8 mouse cellular contexts compared by ENCODE assay signal in the genomic region with DNA sequence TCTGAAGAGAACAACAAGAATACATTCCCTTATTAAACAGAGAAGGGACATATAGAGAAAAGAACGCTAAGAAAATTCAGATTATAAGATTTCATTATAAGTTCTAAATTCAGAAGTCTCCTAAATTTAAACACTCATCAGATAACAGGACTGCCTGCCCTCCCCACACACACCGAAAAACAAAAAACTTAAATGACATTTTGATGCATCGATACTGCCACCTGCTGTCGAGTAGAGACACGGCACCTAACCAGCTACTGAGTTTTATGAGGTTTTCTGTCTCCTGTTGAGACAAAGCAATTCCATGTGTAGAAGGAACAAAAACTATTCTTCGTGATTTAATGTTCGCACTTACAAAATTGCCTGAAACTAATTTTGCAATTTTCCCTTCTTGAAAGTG. TPM values are rescaled to one million over a fixed set of nuclear protein-coding genes. Genes with fewer than 3 reads are reported as not detected.
DNase-seq lines count a peak whose midpoint lies in the region; ATAC-seq and TF ChIP-seq lines count a peak whose summit lies in the region.

No protein-coding gene starts in this region.

- intact Hi-C loops in heart, postnatal 36 days (cut with DNase I), result loop anchor here (2.0 to 5.0 kb wide), 3 partner anchors 114 to 519 kb away; no protein-coding TSS in a partner anchor

- H3K9ac ChIP-seq in forebrain, embryonic 16.5 days (replicated peaks; ENCODE audit: low read depth, low read length), result no peak overlapping the region
- no peak overlapping the region for H3K9ac ChIP-seq in liver, postnatal 0 days (replicated peaks)
- no peak overlapping the region for H3K9ac ChIP-seq in neural tube, embryonic 15.5 days (replicated peaks)

- no peaks in the 10 kb centered on the region for H3K27me3 ChIP-seq in G1E (ENCODE audit: insufficient read depth, low read length)
- H3K27me3 ChIP-seq in cerebellum, adult 2 months (ENCODE audit: control insufficient read depth, insufficient read depth, low read length), result no peaks in the 10 kb centered on the region
- H3K27me3 ChIP-seq in forebrain, embryonic 16.5 days (replicated peaks; ENCODE audit: control insufficient read depth, insufficient read depth, low read length), result no peaks in the 10 kb centered on the region
- no peaks in the 10 kb centered on the region for H3K27me3 ChIP-seq in liver, postnatal 0 days (ENCODE audit: insufficient read depth, low read length)
- H3K27me3 ChIP-seq in neural tube, embryonic 15.5 days (replicated peaks), result no peaks in the 10 kb centered on the region

- no peak for DNase-seq in G1E (ENCODE audit: low spot score)
- peak; percentile 47 to 57 for DNase-seq in cerebellum, adult 2 months
- peak; percentile 53 to 64 for DNase-seq in heart, postnatal 36 days
- peak; percentile 56 for DNase-seq in layer of hippocampus, adult 11-12 months (ENCODE audit: low spot score)
- peak; percentile 69 for DNase-seq in liver, postnatal 0 days
- peak; percentile 59 for DNase-seq in thymus, postnatal 4 days

- 1% methylated on average over 7 of the region's 7 CpGs for WGBS in cerebellum, adult 2 months
- under 1% methylated on average over 7 of the region's 7 CpGs for WGBS in forebrain, embryonic 16.5 days
- WGBS in liver, postnatal 0 days (ENCODE audit: insufficient replicate concordance), result 1% methylated on average over 7 of the region's 7 CpGs
- 2% methylated on average over 7 of the region's 7 CpGs for WGBS in neural tube, embryonic 15.5 days

- no peaks in the 10 kb centered on the region for H3K9me3 ChIP-seq in G1E (replicated peaks)
- no peaks in the 10 kb centered on the region for H3K9me3 ChIP-seq in forebrain, embryonic 16.5 days (ENCODE audit: control insufficient read depth, low read length)
- no peaks in the 10 kb centered on the region for H3K9me3 ChIP-seq in liver, postnatal 0 days (ENCODE audit: low read length)
- no peaks in the 10 kb centered on the region for H3K9me3 ChIP-seq in neural tube, embryonic 15.5 days (replicated peaks)

- H3K27ac ChIP-seq in cerebellum, adult 2 months (ENCODE audit: insufficient read depth, low read length), result no peak overlapping the region
- H3K27ac ChIP-seq in forebrain, embryonic 16.5 days (ENCODE audit: low read length), result no peak overlapping the region
- peak overlapping the region; percentile 66; the same call in 1 of the 2 replicates for H3K27ac ChIP-seq in liver, postnatal 0 days (ENCODE audit: low read depth)
- no peak overlapping the region for H3K27ac ChIP-seq in neural tube, embryonic 15.5 days (replicated peaks)

- no peak overlapping the region; the same call in 1 of the 2 replicates for H3K4me3 ChIP-seq in G1E (ENCODE audit: low read depth, low read length)
- no peak overlapping the region for H3K4me3 ChIP-seq in cerebellum, adult 2 months (replicated peaks; ENCODE audit: insufficient read depth, low read depth, low read length)
- H3K4me3 ChIP-seq in forebrain, embryonic 16.5 days (replicated peaks; ENCODE audit: low read length), result no peak overlapping the region
- peak overlapping the region; percentile 52 for H3K4me3 ChIP-seq in liver, postnatal 0 days (ENCODE audit: low read depth, low read length)
- peak overlapping the region; percentile 31; the same call in 1 of the 2 replicates for H3K4me3 ChIP-seq in neural tube, embryonic 15.5 days (replicated peaks)

- H3K4me1 ChIP-seq in G1E (ENCODE audit: insufficient read depth, low read depth, low read length), result peaks cover 33% of the 10 kb centered on the region
- no peaks in the 10 kb centered on the region for H3K4me1 ChIP-seq in cerebellum, adult 2 months (ENCODE audit: control insufficient read depth, insufficient read depth, low read length)
- H3K4me1 ChIP-seq in forebrain, embryonic 16.5 days (replicated peaks; ENCODE audit: control insufficient read depth, insufficient read depth, low read length), result peaks cover 3% of the 10 kb centered on the region; the same call in 1 of the 2 replicates
- 0 out of 2 replicates have a peak, but pooled peaks cover 5% of the 10 kb centered on the region for H3K4me1 ChIP-seq in liver, postnatal 0 days (ENCODE audit: insufficient read depth)
- peaks cover 3% of the 10 kb centered on the region; the same call in 1 of the 2 replicates for H3K4me1 ChIP-seq in neural tube, embryonic 15.5 days

- TF ChIP-seq CTCF in G1E (IDR thresholded peaks at IDR 0.05; ENCODE audit: low read depth, low read length), result peak; percentile 35; the same call in 1 of the 2 replicates
- TF ChIP-seq CTCF in cerebellum, adult 2 months (IDR thresholded peaks at IDR 0.05; ENCODE audit: borderline replicate concordance, insufficient read depth, low read depth, low read length), result peak; percentile 70; the same call in 1 of the 2 replicates
- peak; percentile 85 for TF ChIP-seq CTCF in liver, postnatal 0 days (IDR thresholded peaks at IDR 0.05; ENCODE audit: low read depth)

- H3K36me3 ChIP-seq in G1E (replicated peaks), result no peaks in the 10 kb centered on the region
- no peaks in the 10 kb centered on the region for H3K36me3 ChIP-seq in forebrain, embryonic 16.5 days (ENCODE audit: control insufficient read depth, insufficient read depth)
- no peaks in the 10 kb centered on the region for H3K36me3 ChIP-seq in liver, postnatal 0 days (replicated peaks; ENCODE audit: insufficient read depth, low read length)
- no peaks in the 10 kb centered on the region for H3K36me3 ChIP-seq in neural tube, embryonic 15.5 days

- no peak for TF ChIP-seq POLR2A in cerebellum, adult 2 months (IDR thresholded peaks at IDR 0.05; ENCODE audit: borderline replicate concordance, insufficient read depth, low read length)

- H3K4me2 ChIP-seq in forebrain, embryonic 16.5 days (ENCODE audit: low read length), result peak overlapping the region; percentile 81
- peak overlapping the region; percentile 77 for H3K4me2 ChIP-seq in liver, postnatal 0 days (ENCODE audit: low read depth, low read length)
- peak overlapping the region; percentile 59 for H3K4me2 ChIP-seq in neural tube, embryonic 15.5 days

- ATAC-seq in G1E (ENCODE audit: extremely low read depth, insufficient number of reproducible peaks, low FRiP score, poor library complexity, severe bottlenecking), result 0 out of 2 replicates have a peak, but pooled peaks have one; percentile 46
- ATAC-seq in forebrain, embryonic 16.5 days, result peak; percentile 84
- ATAC-seq in liver, postnatal 0 days, result peak; percentile 84
- peak; percentile 84 for ATAC-seq in neural tube, embryonic 15.5 days (ENCODE audit: low FRiP score)

- TF ChIP-seq EP300 in liver, postnatal 0 days (IDR thresholded peaks at IDR 0.05; ENCODE audit: low read depth), result no peak

RNA-seq across cellular contexts. Expression of a gene that starts 23.2 kb away (rescaled TPM):
- total RNA-seq in G1E (2014; fragmentation: Nextera tagmentation) (not detected in 2 replicates), G1E (2017) (not detected in 2 replicates)
- not detected in 2 replicates for polyA plus RNA-seq in G1E (2012)
- polyA plus RNA-seq in cerebellum, adult 2 months (2012; rRNA removed), result not detected in 2 replicates
- not detected in 2 replicates for polyA plus RNA-seq in forebrain, embryonic 16.5 days (2015; fragmentation: Nextera tagmentation; extraction: Ambion mirVana)
- not detected for total RNA-seq in heart, postnatal 36 days (2021)
- not detected in 2 replicates for polyA plus RNA-seq in liver, postnatal 0 days (2015; fragmentation: Nextera tagmentation; extraction: Ambion mirVana)
- not detected in 2 replicates for polyA plus RNA-seq in neural tube, embryonic 15.5 days (2015; fragmentation: Nextera tagmentation; extraction: Ambion mirVana)

Comparison
In these comparisons a context has a peak if more than half of its experiments do, and no peak if none do; other contexts are left out.
1. H3K4me3 ChIP-seq: peak in liver, postnatal 0 days (single experiment) and neural tube, embryonic 15.5 days (single experiment); none in G1E (single experiment), cerebellum, adult 2 months (single experiment) and forebrain, embryonic 16.5 days (single experiment).
2. CTCF ChIP-seq: peak in every context shown above with its lines; median percentile 85 in liver, postnatal 0 days; 70 in cerebellum, adult 2 months; 35 in G1E.
3. Peak in every context shown above with its lines, with median percentiles within 50 percentile points of each other: ATAC-seq and H3K4me2 ChIP-seq.